Mouse (Mus musculus) embryonic facial prominence, embryonic 11.5 days (tissue): ENCODE data around the gene Mamdc2. TPM values are rescaled to one million over a fixed set of nuclear protein-coding genes. Genes with fewer than 3 reads are reported as not detected.

Experiments
- ATAC-seq: fragments of 200-750 bp; cut with Nextera tagmentation; replicated peaks from 2 replicates; pipeline ENCODE4 v1.8.0; 2017; ENCODE audit warnings: low read depth; ENCODE audit not compliant: insufficient number of reproducible peaks, low FRiP score, low TSS enrichment
- DNase-seq: peaks from one replicate; pipeline ENCODE4 v3.0.0-alpha.2; 2015; ENCODE audit warnings: low spot score
- H3K27ac ChIP-seq: fragments of 300-500 bp; sonication (generic); replicated peaks from 2 replicates; pipeline ENCODE4 v1.5.1; 2014; ENCODE audit warnings: mild to moderate bottlenecking, low read depth, low read length, control low read depth
- H3K27me3 ChIP-seq: fragments of 300-500 bp; sonication (generic); 2 replicates; pipeline ENCODE4 v1.6.1; 2014; ENCODE audit warnings: mild to moderate bottlenecking, low read length, moderate library complexity, mixed read lengths; ENCODE audit not compliant: control insufficient read depth, insufficient read depth
- H3K36me3 ChIP-seq: fragments of 300-500 bp; sonication (generic); replicated peaks from 2 replicates; pipeline ENCODE4 v1.6.1; 2014; ENCODE audit warnings: low read depth, mild to moderate bottlenecking, low read length, moderate library complexity, mixed read lengths; ENCODE audit not compliant: control insufficient read depth, insufficient read depth
- H3K4me1 ChIP-seq: fragments of 300-500 bp; sonication (generic); 2 replicates; pipeline ENCODE4 v1.6.1; 2014; ENCODE audit warnings: low read length, mixed read lengths; ENCODE audit not compliant: control insufficient read depth, insufficient read depth
- H3K4me2 ChIP-seq: fragments of 300-500 bp; sonication (generic); 2 replicates; pipeline ENCODE4 v1.6.1; 2014; ENCODE audit warnings: low read depth, mild to moderate bottlenecking, control low read depth, low read length, moderate library complexity
- H3K4me3 ChIP-seq: fragments of 300-500 bp; sonication (generic); 2 replicates; pipeline ENCODE4 v1.5.1; 2014; ENCODE audit warnings: low read depth, low read length, control low read depth
- H3K9ac ChIP-seq: fragments of 300-500 bp; sonication (generic); replicated peaks from 2 replicates; pipeline ENCODE4 v1.6.1; 2014; ENCODE audit warnings: mild to moderate bottlenecking, control low read depth, low read length
- H3K9me3 ChIP-seq: fragments of 300-500 bp; sonication (generic); replicated peaks from 2 replicates; pipeline ENCODE4 v1.6.1; 2016; ENCODE audit warnings: mild to moderate bottlenecking, low read length, inconsistent platforms, mixed read lengths; ENCODE audit not compliant: control insufficient read depth
- WGBS: fragments of 180-500 bp; shearing (Covaris S2); extraction: QIAGEN DNeasy Blood & Tissue Kit; methylation state at CpG from one replicate; pipeline ENCODE4 v1.1.7; 2014; 5-methylcytosine and 5-hydroxymethylcytosine counted together
- polyA plus RNA-seq: library from polyadenylated mRNA; unstranded; fragments of >200 nt; fragmentation: Nextera tagmentation; extraction: Ambion mirVana; gene quantifications from 2 replicates; pipeline ENCODE4 v1.2.1, GENCODE M21; 2014

Gene Mamdc2
- polyA plus RNA-seq, 1 experiment from 2014 or later, result 1.7 TPM

DNA sequence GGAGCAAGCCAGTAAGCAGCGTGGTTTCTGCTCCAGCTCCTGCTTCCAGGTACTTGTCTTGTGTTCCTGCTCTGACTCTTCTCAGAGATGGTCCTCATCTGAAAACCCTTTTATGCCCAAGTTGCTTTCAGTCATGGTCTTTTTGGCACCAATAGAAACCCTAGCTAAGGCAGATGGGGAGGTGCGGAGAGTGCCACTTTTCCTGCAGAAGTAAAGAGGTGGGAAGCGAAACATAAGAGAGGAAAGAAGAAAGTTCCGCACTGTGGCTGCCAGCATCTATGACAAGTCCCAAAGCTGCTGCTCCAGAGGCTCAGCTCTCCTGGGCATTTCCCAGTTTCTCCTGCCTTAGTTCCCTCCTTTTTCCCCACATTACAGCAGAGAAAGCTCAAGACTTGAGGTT is 67.3 kb downstream of the Mamdc2 start:
- Histone ChIP-seq H3K27me3 (no peaks in the 10 kb centered on the region), H3K27ac (no peak overlapping the region), H3K4me1 (no peaks in the 10 kb centered on the region), H3K4me3 (no peak overlapping the region), H3K36me3 (no peaks in the 10 kb centered on the region), H3K4me2 (no peak overlapping the region), H3K9ac (no peak overlapping the region), H3K9me3 (no peaks in the 10 kb centered on the region)
- ATAC-seq, result no peak
- DNase-seq, result no peak
- 91% methylated on average over 4 of the region's 4 CpGs for WGBS

DNA sequence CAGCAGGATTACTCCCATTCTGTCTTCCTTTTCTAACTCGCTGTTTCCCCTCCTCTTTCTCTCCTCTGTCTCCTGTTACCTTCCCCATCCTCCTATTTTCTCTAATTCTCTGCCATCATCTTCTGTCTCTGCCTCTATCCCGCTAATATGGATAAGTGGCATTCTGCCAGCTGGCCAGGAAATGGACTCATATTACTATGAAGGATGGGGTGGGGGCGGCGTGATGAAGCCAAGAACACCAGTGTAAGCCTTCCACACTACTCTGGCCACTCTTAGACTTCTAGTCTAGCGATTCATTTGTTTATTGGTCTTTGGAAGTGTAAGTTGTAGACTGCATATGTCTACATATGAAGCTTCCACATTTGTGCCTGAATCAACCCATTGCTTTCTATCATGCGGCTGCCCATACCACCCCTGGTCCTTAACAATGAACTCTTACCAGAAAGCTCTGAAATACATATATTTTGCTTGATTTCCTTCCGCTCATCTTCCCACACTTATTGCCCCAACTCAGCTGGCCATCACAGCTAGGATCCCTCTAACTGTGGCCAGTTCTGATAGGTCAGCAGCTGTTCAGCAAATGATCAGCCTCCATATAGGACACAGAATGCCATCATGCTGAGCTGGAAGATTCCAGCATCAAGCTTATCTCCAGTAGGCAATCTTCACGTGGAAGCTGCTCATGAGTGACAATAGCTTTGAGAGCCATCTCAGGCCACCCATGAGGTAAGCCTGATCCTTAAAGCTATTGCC is 68.3 kb downstream of the Mamdc2 start:
- Histone ChIP-seq H3K36me3 (no peaks in the 10 kb centered on the region), H3K4me1 (no peaks in the 10 kb centered on the region), H3K9me3 (no peaks in the 10 kb centered on the region), H3K27me3 (no peaks in the 10 kb centered on the region), H3K4me3 (no peak overlapping the region), H3K9ac (no peak overlapping the region), H3K27ac (no peak overlapping the region), H3K4me2 (no peak overlapping the region)
- 88% methylated on average over 8 of the region's 8 CpGs for WGBS
- DNase-seq (no peak), ATAC-seq (no peak)

DNA sequence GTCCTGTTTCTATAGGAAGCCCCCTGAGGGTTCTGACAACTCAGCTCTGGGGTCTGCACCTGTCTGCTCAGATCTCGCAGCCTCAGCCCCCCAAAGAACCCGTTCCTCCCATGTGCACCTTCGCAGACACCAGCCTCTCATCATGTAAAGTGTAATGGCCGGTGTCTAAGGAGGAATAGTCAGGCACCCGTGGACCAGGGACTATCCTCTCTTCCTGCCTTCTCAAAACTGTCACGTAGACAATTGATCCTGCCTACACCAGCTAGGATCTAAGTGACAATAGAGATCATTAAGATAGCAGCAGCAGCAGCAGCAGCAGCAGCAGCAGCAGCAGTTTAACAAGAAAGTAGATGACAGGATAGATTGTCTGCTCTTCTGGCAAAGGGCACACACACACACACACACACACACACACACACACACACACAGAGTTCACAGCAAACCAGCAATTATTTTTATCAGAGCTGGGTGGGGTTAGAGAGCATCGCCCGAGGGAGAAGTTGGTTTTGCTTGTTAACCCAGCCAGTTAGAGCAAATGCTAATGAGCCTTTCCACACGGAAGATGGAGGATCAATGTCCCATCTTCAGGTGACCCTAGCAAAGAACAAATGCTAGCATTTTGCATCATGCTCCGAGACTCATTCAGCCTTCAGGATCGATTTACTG is 71.6 kb downstream of the Mamdc2 start:
- H3K36me3 ChIP-seq, result no peaks in the 10 kb centered on the region
- no peak overlapping the region for H3K4me2 ChIP-seq
- no peak for ATAC-seq
- no peaks in the 10 kb centered on the region for H3K27me3 ChIP-seq
- no peak overlapping the region for H3K9ac ChIP-seq
- H3K4me3 ChIP-seq, result no peak overlapping the region
- H3K4me1 ChIP-seq, result no peaks in the 10 kb centered on the region
- no peak for DNase-seq
- no peak overlapping the region for H3K27ac ChIP-seq
- 54% methylated on average over 11 of the region's 11 CpGs for WGBS
- no peaks in the 10 kb centered on the region for H3K9me3 ChIP-seq

DNA sequence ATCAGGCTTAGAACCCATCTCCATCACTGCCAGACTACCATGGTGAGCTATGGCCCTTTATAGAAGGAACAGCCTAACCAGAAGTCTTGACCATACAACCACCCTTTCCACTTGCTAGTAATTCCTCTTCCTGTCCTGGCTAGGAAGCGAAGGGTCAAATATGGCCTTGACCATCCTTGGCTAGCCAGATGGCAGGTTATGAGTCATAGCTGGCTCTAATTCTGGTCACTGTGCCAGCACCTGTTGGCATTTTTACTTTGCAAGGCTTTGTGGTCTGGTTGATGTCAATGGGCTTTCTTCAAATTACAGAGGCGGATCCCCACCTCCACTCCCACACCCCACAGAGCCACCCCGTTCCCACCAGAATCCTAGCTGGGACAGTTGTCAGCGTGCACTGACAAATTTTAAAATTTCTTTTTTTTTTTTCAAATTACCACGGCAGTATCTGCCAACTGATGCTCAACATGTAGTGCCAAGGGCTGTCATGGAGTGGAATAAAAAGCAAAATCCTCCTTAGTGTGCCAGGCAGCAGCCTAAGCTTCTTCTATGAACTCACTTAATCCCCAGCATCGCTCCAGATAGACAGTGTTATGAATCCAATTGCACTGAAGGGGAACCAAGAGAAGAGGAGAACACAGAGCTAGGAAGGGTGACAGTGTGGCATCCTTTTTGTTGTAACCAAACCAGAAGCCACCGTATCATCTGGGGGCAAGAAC is 73.1 kb downstream of the Mamdc2 start:
- no peak for ATAC-seq
- 88% methylated on average over 7 of the region's 7 CpGs for WGBS
- Histone ChIP-seq H3K27me3 (no peaks in the 10 kb centered on the region), H3K9ac (no peak overlapping the region), H3K27ac (no peak overlapping the region), H3K4me3 (no peak overlapping the region), H3K4me1 (no peaks in the 10 kb centered on the region), H3K36me3 (no peaks in the 10 kb centered on the region), H3K9me3 (no peaks in the 10 kb centered on the region), H3K4me2 (no peak overlapping the region)
- no peak for DNase-seq

DNA sequence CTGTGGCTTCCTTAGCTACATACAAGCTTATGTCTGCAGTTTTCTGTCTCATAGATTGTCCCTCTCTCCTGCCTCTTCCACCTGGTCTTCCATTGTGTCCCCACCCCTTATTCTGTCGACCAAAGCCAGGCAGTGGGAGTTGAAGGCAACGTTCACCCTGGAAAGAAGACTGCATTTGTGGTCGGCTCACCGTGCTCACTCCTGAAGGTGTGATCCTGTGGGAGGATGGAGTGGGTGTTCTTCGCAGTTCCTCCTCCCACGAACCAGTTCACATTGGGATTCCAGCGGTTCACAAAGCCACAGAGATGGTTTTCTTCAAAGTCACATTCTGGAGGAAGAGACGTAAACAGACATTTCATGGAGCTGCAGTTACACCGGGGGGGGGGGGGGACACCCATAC is 74.5 kb downstream of the Mamdc2 start:
- no peak for ATAC-seq
- whole genome bisulfite sequencing, result 79% methylated on average over 9 of the region's 9 CpGs
- no peaks in the 10 kb centered on the region for H3K4me1 ChIP-seq

DNA sequence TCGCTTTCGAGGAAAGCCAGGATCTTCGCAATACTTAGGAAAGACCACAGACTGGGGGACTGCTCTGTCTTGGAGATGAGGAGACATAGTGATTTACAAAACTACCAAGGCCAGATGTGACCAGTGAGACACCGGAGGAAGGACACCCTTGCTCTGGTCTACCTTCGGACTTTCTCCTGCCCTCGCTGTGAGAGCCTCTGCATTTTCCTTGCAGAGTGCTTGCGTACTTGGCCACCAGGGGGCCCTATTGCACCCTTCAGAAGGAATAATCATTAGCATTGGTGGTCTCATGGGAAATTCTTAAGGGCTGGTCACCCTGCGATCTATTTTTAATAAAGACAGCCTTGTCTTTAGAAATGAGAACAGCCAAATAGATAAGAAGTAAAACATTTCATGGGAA is 75.0 kb downstream of the Mamdc2 start:
- no peaks in the 10 kb centered on the region for H3K4me1 ChIP-seq
- H3K9me3 ChIP-seq, result no peaks in the 10 kb centered on the region
- no peak overlapping the region for H3K9ac ChIP-seq
- ATAC-seq (no peak), DNase-seq (peak; percentile 72)
- no peak overlapping the region for H3K4me3 ChIP-seq
- no peaks in the 10 kb centered on the region for H3K27me3 ChIP-seq
- no peaks in the 10 kb centered on the region for H3K36me3 ChIP-seq
- no peak overlapping the region for H3K27ac ChIP-seq
- 40% methylated on average over 8 of the region's 8 CpGs for WGBS
- no peak overlapping the region for H3K4me2 ChIP-seq

More for the DNA sequence above, 74.5 kb downstream of the Mamdc2 start:
- Histone ChIP-seq H3K36me3 (no peaks in the 10 kb centered on the region), H3K4me2 (no peak overlapping the region), H3K27me3 (no peaks in the 10 kb centered on the region), H3K4me3 (no peak overlapping the region), H3K9me3 (no peaks in the 10 kb centered on the region), H3K9ac (no peak overlapping the region), H3K27ac (no peak overlapping the region)
- DNase-seq, result no peak

DNA sequence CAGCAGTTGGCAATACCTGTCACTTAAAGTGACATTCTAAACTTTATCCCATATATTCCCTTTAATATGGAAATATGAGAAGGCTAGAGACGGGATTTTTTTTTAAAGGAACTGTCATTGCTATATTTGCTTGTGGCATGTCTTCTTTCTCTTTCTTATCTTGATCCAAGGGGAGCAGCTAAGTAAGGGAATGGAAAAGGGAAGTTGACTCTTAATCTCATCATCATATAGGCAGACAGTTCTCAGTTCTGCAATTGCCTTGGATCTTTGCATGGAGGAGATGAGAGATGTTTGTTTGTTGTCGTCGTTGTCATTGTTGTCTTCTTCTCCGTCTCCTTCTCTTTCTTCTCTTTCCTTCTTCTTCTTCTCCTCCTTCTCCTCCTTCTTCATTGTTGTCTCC is 79.0 kb downstream of the Mamdc2 start:
- no peak for ATAC-seq
- DNase-seq, result no peak
- 88% methylated on average over 4 of the region's 4 CpGs for WGBS
- Histone ChIP-seq H3K27ac (no peak overlapping the region), H3K4me2 (no peak overlapping the region), H3K4me1 (no peaks in the 10 kb centered on the region), H3K9me3 (no peaks in the 10 kb centered on the region), H3K27me3 (no peaks in the 10 kb centered on the region), H3K36me3 (no peaks in the 10 kb centered on the region), H3K9ac (no peak overlapping the region), H3K4me3 (no peak overlapping the region)

DNA sequence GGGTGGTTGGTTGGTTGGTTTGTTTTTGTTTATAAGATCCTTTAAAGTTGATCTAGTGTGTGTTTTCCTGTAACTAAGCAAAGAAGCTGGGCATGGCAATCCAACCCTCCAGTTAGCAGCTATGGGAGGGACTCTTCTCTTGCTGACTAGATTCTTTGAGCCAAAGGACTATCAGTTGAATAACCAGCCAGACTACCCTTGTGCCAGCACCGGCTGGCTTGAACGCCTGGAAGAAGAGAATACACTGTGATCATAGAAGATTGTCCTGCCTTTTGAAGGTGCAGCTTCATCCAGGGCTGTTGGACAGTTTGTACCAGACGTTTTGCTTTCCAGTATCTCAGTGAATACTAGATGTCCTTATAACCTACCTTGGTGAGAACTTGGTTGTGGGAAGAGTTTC is 86.2 kb downstream of the Mamdc2 start:
- H3K27me3 ChIP-seq, result no peaks in the 10 kb centered on the region
- ATAC-seq (no peak), DNase-seq (no peak)
- no peaks in the 10 kb centered on the region for H3K9me3 ChIP-seq
- WGBS, result 82% methylated on average over 3 of the region's 3 CpGs
- H3K4me1 ChIP-seq, result no peaks in the 10 kb centered on the region
- H3K4me3 ChIP-seq, result no peak overlapping the region
- no peak overlapping the region for H3K4me2 ChIP-seq
- H3K36me3 ChIP-seq, result no peaks in the 10 kb centered on the region
- H3K9ac ChIP-seq, result no peak overlapping the region
- no peak overlapping the region for H3K27ac ChIP-seq
